Mouse (Mus musculus): ENCODE data around the gene Pla2g5. TPM values are rescaled to one million over a fixed set of nuclear protein-coding genes. Genes with fewer than 3 reads are reported as not detected.

The Pla2g5 gene
- polyA plus RNA-seq (2017; shearing (Covaris generic)), result not detected

DNA sequence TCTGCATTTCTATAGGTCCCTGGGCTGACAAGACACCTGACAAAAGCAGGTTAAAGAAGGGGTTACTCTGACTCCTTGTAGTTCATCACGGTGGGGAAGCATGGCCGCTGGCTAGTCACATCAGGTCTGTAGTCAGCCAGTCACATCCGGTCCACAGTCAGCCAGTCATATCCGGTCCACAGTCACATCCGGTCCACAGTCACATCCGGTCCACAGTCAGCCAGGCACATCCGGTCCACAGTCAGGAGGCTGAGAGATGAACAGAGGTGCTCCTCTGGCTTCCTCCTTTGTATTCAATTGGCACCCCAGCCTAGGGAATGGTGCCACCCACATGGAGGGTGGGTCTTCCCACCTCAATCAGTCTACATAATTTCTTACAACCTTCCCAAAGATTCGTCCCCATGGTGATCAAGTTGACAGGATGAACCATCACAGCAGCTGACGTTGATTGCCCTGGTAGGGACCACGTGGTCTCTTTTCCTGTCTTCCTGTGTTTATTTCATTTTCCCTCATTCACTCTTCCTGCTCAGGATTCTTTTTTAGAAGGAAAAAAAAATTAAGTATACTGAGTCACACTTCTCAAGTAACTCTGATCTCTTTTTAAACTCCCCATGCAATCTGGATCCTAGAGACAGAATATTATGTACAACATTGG is at the start of gene Pla2g5:
Gene Pla2g5, minus strand, starts transcription at position 139 of the 655 bp plus-strand sequence.

DNA sequence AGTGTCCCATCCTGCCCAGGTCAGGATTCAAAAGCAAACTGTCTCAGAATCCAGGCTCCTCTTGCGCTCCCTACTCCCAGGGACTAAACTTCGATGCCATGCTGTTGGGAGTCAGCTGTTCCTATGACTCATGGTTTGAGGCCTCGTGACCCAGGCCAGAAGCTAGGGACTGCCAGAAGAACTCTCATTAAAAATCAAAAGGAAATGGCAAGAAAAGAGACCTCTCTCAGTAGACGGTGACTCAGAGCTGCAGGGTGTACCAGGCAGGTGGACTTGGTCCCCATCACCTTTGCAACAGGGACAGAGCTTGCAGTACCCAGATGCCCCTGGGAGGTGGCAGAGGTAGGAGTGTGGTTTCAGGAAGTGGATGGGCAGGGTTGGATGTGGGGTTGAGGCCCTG is 14.4 kb upstream of the Pla2g5 start, which contains the start of gene Pla2g2e:
Gene Pla2g2e, plus strand, starts transcription at position 212 of the 400 bp plus-strand sequence.

DNA sequence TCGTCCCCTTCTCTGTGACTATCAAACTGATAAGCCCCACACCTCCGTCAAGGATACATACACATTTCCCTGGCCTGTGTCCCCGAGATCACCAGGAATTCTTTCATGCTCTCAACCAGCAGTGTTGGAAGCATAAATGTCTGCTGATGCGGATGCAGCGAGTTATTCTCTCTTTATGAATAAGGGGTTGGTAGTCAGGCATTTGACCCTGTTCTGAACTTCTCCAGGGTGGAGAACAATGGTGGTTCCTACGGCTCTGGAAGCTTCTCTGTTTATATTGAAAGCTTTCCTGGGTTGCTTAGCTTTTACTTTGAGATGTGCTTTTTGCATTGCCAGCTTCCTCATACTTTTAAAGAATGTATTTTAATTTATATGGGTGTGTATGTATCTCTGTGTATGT is 10.6 kb upstream of the Pla2g5 start, which contains the start of gene Gm13030:
Gene Gm13030, minus strand, starts transcription at position 101 of the 400 bp plus-strand sequence.

DNA sequence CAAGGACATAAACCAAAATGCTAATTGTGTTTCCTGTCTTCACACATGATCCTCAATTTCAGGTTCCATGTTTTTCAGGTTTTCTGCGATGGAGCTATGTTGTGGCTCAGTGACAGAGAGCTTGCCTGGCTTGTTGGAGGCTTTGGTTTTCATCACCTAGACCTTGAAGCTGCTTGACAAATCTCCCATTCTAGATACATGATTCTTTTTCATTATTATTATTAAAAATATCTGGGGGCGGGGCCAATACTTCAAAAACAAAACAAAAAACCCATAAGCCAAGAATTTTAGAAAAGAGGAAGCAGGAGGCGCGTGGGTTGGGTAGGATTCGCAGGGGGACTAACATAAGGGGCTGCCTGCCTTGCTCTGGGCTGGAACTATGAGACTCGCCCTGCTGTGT is 87.8 kb downstream of the Pla2g5 start, which contains the start of gene Pla2g2d:
Gene Pla2g2d, plus strand, starts transcription at position 301 of the 400 bp plus-strand sequence.

DNA sequence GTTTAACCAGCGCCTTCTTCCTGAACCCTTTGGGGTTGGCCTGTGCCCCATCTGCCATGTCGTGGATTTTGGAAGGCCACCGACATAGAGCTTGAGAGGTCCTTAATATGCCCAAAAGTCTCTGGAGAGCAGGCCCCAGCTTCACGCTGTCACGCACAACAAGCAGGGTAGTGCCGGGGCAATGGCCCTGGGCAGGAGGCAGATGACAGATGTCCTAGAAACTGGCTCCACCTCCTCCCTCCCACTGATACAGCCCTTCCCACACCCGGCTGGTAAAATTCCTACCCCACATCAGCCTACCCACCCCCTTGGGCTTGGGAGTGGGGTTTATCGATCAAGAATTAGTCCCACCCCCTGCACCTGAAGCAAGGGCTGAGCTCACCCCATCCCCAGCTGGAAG is 105.9 kb downstream of the Pla2g5 start, which contains the start of gene Pla2g2f:
Gene Pla2g2f, minus strand, starts transcription at position 211 of the 400 bp plus-strand sequence.

Other genes with a start within 250 kb of the Pla2g5 start
- gene Vwa5b1, start 227.6 kb downstream of the Pla2g5 start, polyA plus RNA-seq (2017; shearing (Covaris generic)), result not detected
- gene Pla2g2c, start 138.7 kb downstream of the Pla2g5 start, polyA plus RNA-seq (2017; shearing (Covaris generic)), result not detected
- gene Ubxn10, start 126.3 kb downstream of the Pla2g5 start, polyA plus RNA-seq (2017; shearing (Covaris generic)), result 0.10 TPM
- gene Pla2g2f, start 105.9 kb downstream of the Pla2g5 start, polyA plus RNA-seq (2017; shearing (Covaris generic)), result not detected
- gene Pla2g2d, start 87.7 kb downstream of the Pla2g5 start, polyA plus RNA-seq (2017; shearing (Covaris generic)), result 0.90 TPM
- not detected for gene Gm13030, start 10.5 kb upstream of the Pla2g5 start, polyA plus RNA-seq (2017; shearing (Covaris generic))
- not detected for gene Pla2g2e, start 14.5 kb upstream of the Pla2g5 start, polyA plus RNA-seq (2017; shearing (Covaris generic))
- gene Otud3, start 50.5 kb upstream of the Pla2g5 start, polyA plus RNA-seq (2017; shearing (Covaris generic)), result 0.33 TPM
- not detected for gene Rnf186, start 103.6 kb upstream of the Pla2g5 start, polyA plus RNA-seq (2017; shearing (Covaris generic))
- 36.8 TPM for gene Tmco4, start 109.4 kb upstream of the Pla2g5 start, polyA plus RNA-seq (2017; shearing (Covaris generic))
- gene Htr6, start 212.1 kb upstream of the Pla2g5 start, polyA plus RNA-seq (2017; shearing (Covaris generic)), result not detected
- gene Nbl1, start 229.5 kb upstream of the Pla2g5 start, polyA plus RNA-seq (2017; shearing (Covaris generic)), result 0.71 TPM